Mouse (Mus musculus) limb, embryonic 10.5 days (tissue): ENCODE data around the gene Rap1gap2. TPM values are rescaled to one million over a fixed set of nuclear protein-coding genes. Genes with fewer than 3 reads are reported as not detected.
"Not testable (repeated sequence)": the region's sequence is repeated elsewhere in the genome, so short reads cannot be mapped to it uniquely, and the experiment has no call there.

Source experiments
- DNase-seq: peaks from one replicate; pipeline ENCODE4 v3.0.0-alpha.2; 2017; ENCODE audit warnings: low spot score
- H3K27ac ChIP-seq: fragments of 300-500 bp; sonication (generic); 2 replicates; pipeline ENCODE4 v1.5.1; 2016; ENCODE audit warnings: mild to moderate bottlenecking
- H3K27me3 ChIP-seq: fragments of 300-500 bp; sonication (generic); 2 replicates; pipeline ENCODE4 v1.6.1; 2016; ENCODE audit warnings: low read depth, mild to moderate bottlenecking; ENCODE audit not compliant: poor library complexity, severe bottlenecking
- H3K36me3 ChIP-seq: fragments of 300-500 bp; sonication (generic); 2 replicates; pipeline ENCODE4 v1.6.1; 2016; ENCODE audit warnings: mild to moderate bottlenecking, moderate library complexity
- H3K4me1 ChIP-seq: fragments of 300-500 bp; sonication (generic); 2 replicates; pipeline ENCODE4 v1.6.1; 2016
- H3K4me3 ChIP-seq: fragments of 300-500 bp; sonication (generic); 2 replicates; pipeline ENCODE4 v1.5.1; 2016; ENCODE audit warnings: mild to moderate bottlenecking, moderate library complexity
- H3K9me3 ChIP-seq: fragments of 300-500 bp; sonication (generic); replicated peaks from 2 replicates; pipeline ENCODE4 v1.6.1; 2016; ENCODE audit warnings: mild to moderate bottlenecking
- WGBS: fragments of 180-500 bp; shearing (Covaris S2); methylation state at CpG from one replicate; pipeline ENCODE4 v1.1.7; 2016; 5-methylcytosine and 5-hydroxymethylcytosine counted together
- polyA plus RNA-seq: library from polyadenylated mRNA; unstranded; fragments of >200 nt; fragmentation: Nextera tagmentation; extraction: Ambion mirVana; gene quantifications from 2 replicates; pipeline ENCODE4 v1.2.1, GENCODE M21; 2016

Gene Rap1gap2
- polyA plus RNA-seq, 1 experiment from 2014 or later, result 0.34 TPM

DNA sequence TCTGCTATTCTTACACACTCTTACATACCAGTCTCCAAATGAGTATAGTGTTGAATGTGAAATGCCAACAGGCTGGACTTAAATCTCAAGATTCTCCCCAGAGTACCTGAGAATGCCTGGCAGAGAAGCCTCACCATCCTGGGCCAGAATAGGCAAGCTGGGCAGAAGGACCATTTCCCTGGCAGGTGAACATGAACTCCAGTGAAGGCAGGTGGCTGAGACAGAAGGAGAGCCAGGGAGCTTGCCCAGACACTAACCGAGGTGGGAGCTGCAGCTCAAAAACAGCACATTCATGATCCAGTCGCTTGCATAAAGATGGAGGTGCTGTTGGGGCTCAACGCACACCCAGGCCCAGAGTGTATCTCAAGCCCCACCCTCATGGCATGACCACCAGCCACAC lies 28.3 kb downstream of the Rap1gap2 start:
- Histone ChIP-seq H3K27ac (no peak overlapping the region), H3K36me3 (no peaks in the 10 kb centered on the region), H3K9me3 (no peaks in the 10 kb centered on the region), H3K27me3 (peaks cover 26% of the 10 kb centered on the region), H3K4me1 (peaks cover 10% of the 10 kb centered on the region), H3K4me3 (no peak overlapping the region)
- 83% methylated on average over 3 of the region's 3 CpGs for WGBS
- no peak for DNase-seq

- 53% methylated on average over 4 of the region's 4 CpGs for WGBS
- not testable (repeated sequence) for DNase-seq
Measured at GRCm38 (mm10) chr11:74581333-74581732, 29.4 kb downstream of the Rap1gap2 start.

DNA sequence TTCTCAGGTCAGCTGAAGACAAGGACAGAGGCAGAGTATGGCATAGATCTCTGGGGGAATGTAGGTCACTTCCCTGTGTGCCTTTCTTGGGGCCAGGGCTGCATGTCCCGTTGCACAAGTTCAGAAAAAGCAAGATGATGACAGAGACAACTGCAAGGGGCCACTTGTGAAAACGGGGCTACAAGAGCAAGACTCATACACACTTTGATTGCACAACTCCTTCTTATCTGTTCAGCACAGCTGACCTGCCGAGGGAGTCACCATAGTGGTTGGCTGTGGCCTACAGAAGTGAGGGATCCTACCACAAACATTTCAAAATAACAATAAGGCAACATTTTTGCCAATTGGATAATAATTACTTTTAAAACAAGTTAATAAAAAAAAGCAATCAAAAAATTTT lies 33.6 kb downstream of the Rap1gap2 start:
- Histone ChIP-seq H3K27me3 (no peaks in the 10 kb centered on the region), H3K4me1 (peaks cover 2% of the 10 kb centered on the region; the same call in 1 of the 2 replicates), H3K36me3 (no peaks in the 10 kb centered on the region), H3K9me3 (no peaks in the 10 kb centered on the region), H3K4me3 (no peak overlapping the region), H3K27ac (no peak overlapping the region)
- no peak for DNase-seq
- WGBS, result 66% methylated on average over 3 of the region's 3 CpGs

More at GRCm38 (mm10) chr11:74581333-74581732, 29.4 kb downstream of the Rap1gap2 start:
- H3K27me3 ChIP-seq, result peaks cover 16% of the 10 kb centered on the region
- H3K4me1 ChIP-seq, H3K27ac ChIP-seq, H3K9me3 ChIP-seq, H3K4me3 ChIP-seq, H3K36me3 ChIP-seq: not testable (repeated sequence)

- H3K4me3 ChIP-seq, result no peak overlapping the region
- WGBS, result 94% methylated on average over 3 of the region's 3 CpGs
- no peaks in the 10 kb centered on the region for H3K27me3 ChIP-seq
- H3K9me3 ChIP-seq, result no peaks in the 10 kb centered on the region
- H3K27ac ChIP-seq, result no peak overlapping the region
- no peaks in the 10 kb centered on the region for H3K4me1 ChIP-seq
- no peaks in the 10 kb centered on the region for H3K36me3 ChIP-seq
- no peak for DNase-seq
Measured at GRCm38 (mm10) chr11:74575940-74576339, 34.8 kb downstream of the Rap1gap2 start.

DNA sequence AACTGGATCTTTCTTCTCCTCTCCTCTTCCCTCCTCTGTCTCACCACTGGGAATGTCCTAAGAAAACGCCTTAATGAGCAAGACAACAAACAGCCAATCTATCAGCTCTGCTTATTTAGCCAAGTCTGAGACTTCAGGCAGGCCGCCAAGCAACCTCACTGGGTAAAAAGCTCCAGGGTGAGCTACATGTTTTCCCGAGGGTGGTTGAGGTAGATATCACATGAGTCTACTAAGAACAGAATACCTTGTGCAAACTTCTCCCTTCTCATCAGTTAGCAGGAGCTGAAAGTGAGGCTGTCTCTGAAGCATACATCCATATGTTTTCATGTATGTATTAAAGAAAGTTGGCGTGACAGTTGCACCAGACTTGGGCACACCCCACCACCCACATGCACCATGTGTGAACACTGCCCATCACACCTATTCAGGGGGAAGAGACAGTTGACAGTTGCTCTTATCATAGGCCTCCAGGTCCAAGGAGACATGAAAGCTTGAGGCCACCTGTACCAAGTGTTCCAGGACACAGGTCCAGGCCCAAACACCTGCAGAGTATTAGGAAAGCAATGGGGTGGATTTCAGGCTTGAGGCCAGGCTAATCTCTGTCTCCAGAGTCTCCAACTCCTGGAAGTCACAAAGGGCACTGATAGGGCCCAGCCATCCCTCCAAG lies 35.8 kb downstream of the Rap1gap2 start:
- Histone ChIP-seq H3K4me1 (no peaks in the 10 kb centered on the region), H3K4me3 (no peak overlapping the region), H3K27ac (no peak overlapping the region), H3K27me3 (no peaks in the 10 kb centered on the region), H3K36me3 (no peaks in the 10 kb centered on the region), H3K9me3 (no peaks in the 10 kb centered on the region)
- DNase-seq, result no peak
- WGBS, result 85% methylated on average over 4 of the region's 4 CpGs

- H3K27me3 ChIP-seq, result no peaks in the 10 kb centered on the region
- WGBS, result 74% methylated on average over 6 of the region's 6 CpGs
Measured at GRCm38 (mm10) chr11:74572459-74573061, 38.2 kb downstream of the Rap1gap2 start.

DNA sequence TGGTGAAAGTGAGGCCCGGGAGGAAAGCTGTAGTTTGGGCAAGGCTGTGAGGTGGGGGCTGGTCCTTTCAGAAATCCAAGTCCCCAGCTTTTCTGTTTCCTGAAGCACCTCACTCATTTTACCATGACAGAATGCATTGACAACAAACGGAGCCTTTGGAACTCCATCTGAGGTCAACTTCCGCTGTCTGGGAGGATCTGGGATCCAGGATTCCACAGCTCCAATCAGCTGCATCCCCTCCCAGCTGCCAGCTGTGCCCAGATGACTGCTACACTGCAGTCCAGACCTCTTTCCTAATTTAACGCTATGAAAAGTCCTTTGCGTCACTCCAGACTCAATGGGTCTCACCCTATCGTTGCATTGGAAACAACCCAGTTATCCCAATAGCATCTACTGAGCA lies 41.0 kb downstream of the Rap1gap2 start:
- 72% methylated on average over 6 of the region's 6 CpGs for WGBS
- H3K36me3 ChIP-seq, result no peaks in the 10 kb centered on the region
- no peaks in the 10 kb centered on the region for H3K9me3 ChIP-seq
- DNase-seq, result no peak
- H3K4me1 ChIP-seq, result no peaks in the 10 kb centered on the region
- no peak overlapping the region for H3K4me3 ChIP-seq
- H3K27me3 ChIP-seq, result no peaks in the 10 kb centered on the region
- no peak overlapping the region for H3K27ac ChIP-seq

More at GRCm38 (mm10) chr11:74572459-74573061, 38.2 kb downstream of the Rap1gap2 start:
- Histone ChIP-seq H3K36me3 (no peaks in the 10 kb centered on the region), H3K9me3 (no peaks in the 10 kb centered on the region), H3K4me1 (no peaks in the 10 kb centered on the region), H3K27ac (no peak overlapping the region), H3K4me3 (no peak overlapping the region)
- DNase-seq, result no peak

DNA sequence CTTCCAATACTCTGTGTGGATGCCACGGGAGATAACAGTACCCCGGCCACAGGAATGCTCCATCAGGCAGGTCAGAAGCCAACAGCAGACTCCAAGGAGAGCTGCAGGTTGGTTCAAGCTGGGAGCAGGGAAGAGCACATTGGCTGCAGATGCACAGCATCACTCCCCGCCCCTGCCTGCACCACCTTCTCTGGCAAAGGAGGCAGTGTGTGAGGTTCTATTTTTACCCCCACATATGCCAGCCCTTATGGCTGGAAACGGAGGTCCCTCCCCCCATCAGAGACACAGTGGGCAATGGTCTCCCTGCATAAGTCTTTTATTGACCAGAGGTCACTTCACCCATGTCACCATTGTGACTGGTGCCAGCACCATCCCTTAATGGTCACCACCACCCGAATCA lies 42.3 kb downstream of the Rap1gap2 start:
- H3K27ac ChIP-seq, result no peak overlapping the region
- H3K4me3 ChIP-seq, result no peak overlapping the region
- no peaks in the 10 kb centered on the region for H3K36me3 ChIP-seq
- H3K27me3 ChIP-seq, result no peaks in the 10 kb centered on the region
- no peaks in the 10 kb centered on the region for H3K9me3 ChIP-seq
- H3K4me1 ChIP-seq, result no peaks in the 10 kb centered on the region
- 82% methylated on average over 5 of the region's 5 CpGs for WGBS
- no peak for DNase-seq

DNA sequence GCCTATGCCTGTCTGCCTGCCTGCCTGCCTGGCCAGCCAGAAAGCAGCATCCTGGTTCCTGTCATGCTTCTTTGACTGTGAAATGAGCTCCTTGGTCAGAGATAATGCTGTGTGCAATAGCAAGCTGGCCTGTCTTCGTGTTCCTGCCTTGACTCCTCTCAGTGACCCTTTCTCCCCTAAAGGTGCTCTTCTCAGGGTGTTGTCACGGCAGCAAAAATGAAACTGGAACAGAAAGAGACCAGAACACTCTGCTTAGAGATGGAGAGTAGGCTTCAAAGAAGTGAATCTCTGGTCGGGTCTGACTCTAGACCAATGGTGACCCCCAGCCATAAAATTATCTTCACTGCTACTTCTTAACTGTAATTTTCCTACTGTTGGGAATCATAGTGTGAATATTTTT lies 42.7 kb downstream of the Rap1gap2 start:
- Histone ChIP-seq H3K4me1 (no peaks in the 10 kb centered on the region), H3K9me3 (no peaks in the 10 kb centered on the region), H3K27me3 (no peaks in the 10 kb centered on the region), H3K4me3 (no peak overlapping the region), H3K36me3 (no peaks in the 10 kb centered on the region), H3K27ac (no peak overlapping the region)
- no peak for DNase-seq
- 81% methylated on average over 3 of the region's 3 CpGs for WGBS

- no peak for DNase-seq
- no peaks in the 10 kb centered on the region for H3K4me1 ChIP-seq
- 90% methylated on average over 4 of the region's 4 CpGs for WGBS
- H3K4me3 ChIP-seq, result no peak overlapping the region
- H3K27me3 ChIP-seq, result no peaks in the 10 kb centered on the region
- H3K27ac ChIP-seq, result no peak overlapping the region
- H3K9me3 ChIP-seq, result no peaks in the 10 kb centered on the region
- H3K36me3 ChIP-seq, result no peaks in the 10 kb centered on the region
Measured at GRCm38 (mm10) chr11:74566326-74566874, 44.3 kb downstream of the Rap1gap2 start.

DNA sequence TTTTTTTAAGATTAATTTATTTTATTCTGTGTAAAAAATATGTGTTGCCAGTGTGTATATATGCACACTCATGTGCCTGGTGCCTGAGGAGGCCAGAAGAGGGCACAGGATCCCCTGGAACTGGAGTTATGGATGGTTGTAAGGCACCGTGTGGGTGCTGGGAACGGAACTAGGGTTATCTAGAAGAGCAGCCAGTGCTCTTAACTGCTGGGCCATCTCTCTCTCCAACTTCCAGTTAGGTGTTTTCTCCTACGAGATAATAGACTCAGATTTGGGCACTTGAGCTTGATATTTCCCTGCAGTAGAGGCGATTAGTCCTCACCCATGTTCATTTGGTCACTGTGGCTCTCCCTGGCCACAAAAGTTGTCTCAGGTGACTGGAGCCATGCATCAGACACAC lies 49.3 kb downstream of the Rap1gap2 start:
- Histone ChIP-seq H3K4me3 (no peak overlapping the region), H3K36me3 (no peaks in the 10 kb centered on the region), H3K9me3 (no peaks in the 10 kb centered on the region), H3K4me1 (no peaks in the 10 kb centered on the region), H3K27me3 (no peaks in the 10 kb centered on the region), H3K27ac (no peak overlapping the region)
- DNase-seq, result no peak
- WGBS, result 89% methylated on average over 4 of the region's 4 CpGs

DNA sequence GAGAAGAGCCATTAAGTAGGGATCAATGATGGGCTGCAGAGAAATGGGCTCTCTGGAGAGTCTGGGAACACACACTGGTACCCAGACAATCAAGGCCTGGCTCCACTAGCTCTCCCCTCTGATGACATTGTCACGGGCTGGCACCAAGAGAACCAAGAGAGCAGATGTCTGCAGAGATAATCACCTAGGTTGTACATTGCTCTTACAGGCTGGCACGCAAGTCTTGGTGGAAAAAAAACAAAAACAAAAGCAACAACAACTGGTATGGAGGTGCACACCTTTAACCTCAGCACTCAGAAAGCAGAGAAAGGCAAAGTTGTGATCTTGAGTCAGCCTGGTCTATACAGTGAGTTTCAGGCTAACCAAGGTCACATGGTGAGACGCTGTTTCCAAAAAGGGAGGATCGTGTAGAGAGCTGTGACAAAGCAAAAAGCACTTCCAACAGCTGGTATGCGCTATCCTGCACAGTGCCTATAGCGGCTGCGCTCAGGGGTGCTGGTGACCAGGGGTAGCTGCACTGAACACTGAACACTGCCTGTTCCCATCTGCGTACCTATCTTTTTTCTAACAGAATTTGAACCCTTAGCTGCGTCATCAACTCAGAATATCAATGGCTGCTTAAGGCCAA lies 50.0 kb downstream of the Rap1gap2 start:
- no peak for DNase-seq
- Histone ChIP-seq H3K27me3 (no peaks in the 10 kb centered on the region), H3K36me3 (no peaks in the 10 kb centered on the region), H3K27ac (no peak overlapping the region), H3K4me3 (no peak overlapping the region), H3K9me3 (no peaks in the 10 kb centered on the region), H3K4me1 (peaks cover 6% of the 10 kb centered on the region)
- WGBS, result 88% methylated on average over 9 of the region's 9 CpGs

GRCm38 (mm10) chr11:74559793-74560433 lies 50.8 kb downstream of the Rap1gap2 start:
- WGBS, result 80% methylated on average over 5 of the region's 5 CpGs
- no peak overlapping the region for H3K4me3 ChIP-seq
- H3K36me3 ChIP-seq, result no peaks in the 10 kb centered on the region
- no peak overlapping the region for H3K27ac ChIP-seq
- H3K4me1 ChIP-seq, result peaks cover 9% of the 10 kb centered on the region
- no peaks in the 10 kb centered on the region for H3K27me3 ChIP-seq
- H3K9me3 ChIP-seq, result no peaks in the 10 kb centered on the region
- no peak for DNase-seq
